Mouse (Mus musculus): ENCODE measurements around the gene Slit3. TPM values are rescaled to one million over a fixed set of nuclear protein-coding genes. Genes with fewer than 3 reads are reported as not detected.

The Slit3 gene
- polyA plus RNA-seq, 1 experiment from 2014 or later = 2.3 TPM

- DNase-seq (ENCODE audit: low spot score) = peak; percentile 81
- H3K4me2 ChIP-seq (ENCODE audit: low read length) = no peak overlapping the region
- H3K27me3 ChIP-seq (replicated peaks; ENCODE audit: control insufficient read depth, insufficient read depth, low read length) = peaks cover 39% of the 10 kb centered on the region
- H3K36me3 ChIP-seq (ENCODE audit: control insufficient read depth, insufficient read depth, low read length) = no peaks in the 10 kb centered on the region
- peak; percentile 29; the same call in 1 of the 2 replicates for ATAC-seq
- H3K4me1 ChIP-seq (ENCODE audit: control insufficient read depth, insufficient read depth, low read length) = 0 out of 2 replicates have a peak, but pooled peaks cover 8% of the 10 kb centered on the region
- H3K9me3 ChIP-seq (replicated peaks; ENCODE audit: control insufficient read depth, low read length) = no peaks in the 10 kb centered on the region
- H3K4me3 ChIP-seq (ENCODE audit: low read depth, low read length) = no peak overlapping the region
- H3K9ac ChIP-seq (ENCODE audit: low read length) = no peak overlapping the region
- no peak overlapping the region for H3K27ac ChIP-seq (ENCODE audit: low read depth, low read length)
- 10% methylated on average over 6 of the region's 6 CpGs for WGBS
These were observed 1.7 kb upstream of the Slit3 start for GRCm38 (mm10) chr11:35119360-35119759.

GRCm38 (mm10) chr11:35120076-35120475 lies 948 bp upstream of the Slit3 start:
- no peak overlapping the region for H3K9ac ChIP-seq (ENCODE audit: low read length)
- H3K4me1 ChIP-seq (ENCODE audit: control insufficient read depth, insufficient read depth, low read length) = 0 out of 2 replicates have a peak, but pooled peaks cover 8% of the 10 kb centered on the region
- no peak overlapping the region for H3K27ac ChIP-seq (ENCODE audit: low read depth, low read length)
- no peaks in the 10 kb centered on the region for H3K9me3 ChIP-seq (replicated peaks; ENCODE audit: control insufficient read depth, low read length)
- H3K4me2 ChIP-seq (ENCODE audit: low read length) = no peak overlapping the region
- H3K27me3 ChIP-seq (replicated peaks; ENCODE audit: control insufficient read depth, insufficient read depth, low read length) = peaks cover 39% of the 10 kb centered on the region
- H3K4me3 ChIP-seq (ENCODE audit: low read depth, low read length) = no peak overlapping the region
- no peaks in the 10 kb centered on the region for H3K36me3 ChIP-seq (ENCODE audit: control insufficient read depth, insufficient read depth, low read length)
- WGBS = 38% methylated on average over 5 of the region's 5 CpGs
- DNase-seq (ENCODE audit: low spot score) (no peak), ATAC-seq (no peak)

- ATAC-seq (peak; percentile 38; the same call in 1 of the 2 replicates), DNase-seq (ENCODE audit: low spot score) (peak; percentile 19)
- Histone ChIP-seq H3K27ac (ENCODE audit: low read depth, low read length) (no peak overlapping the region), H3K27me3 (replicated peaks; ENCODE audit: control insufficient read depth, insufficient read depth, low read length) (peaks cover 39% of the 10 kb centered on the region), H3K4me1 (ENCODE audit: control insufficient read depth, insufficient read depth, low read length) (0 out of 2 replicates have a peak, but pooled peaks cover 8% of the 10 kb centered on the region), H3K9me3 (replicated peaks; ENCODE audit: control insufficient read depth, low read length) (no peaks in the 10 kb centered on the region), H3K4me3 (ENCODE audit: low read depth, low read length) (peak overlapping the region; percentile 59), H3K4me2 (ENCODE audit: low read length) (peak overlapping the region; percentile 96), H3K9ac (ENCODE audit: low read length) (peak overlapping the region; percentile 64), H3K36me3 (ENCODE audit: control insufficient read depth, insufficient read depth, low read length) (no peaks in the 10 kb centered on the region)
- under 1% methylated on average over 26 of the region's 27 CpGs for WGBS
These were observed 561 bp downstream of the Slit3 start for GRCm38 (mm10) chr11:35121611-35121959.

GRCm38 (mm10) chr11:35122091-35122811 lies 1.2 kb downstream of the Slit3 start:
- peak overlapping the region; percentile 59 for H3K4me3 ChIP-seq (ENCODE audit: low read depth, low read length)
- DNase-seq (ENCODE audit: low spot score) = no peak
- no peaks in the 10 kb centered on the region for H3K9me3 ChIP-seq (replicated peaks; ENCODE audit: control insufficient read depth, low read length)
- no peak overlapping the region for H3K9ac ChIP-seq (ENCODE audit: low read length)
- peak overlapping the region; percentile 96 for H3K4me2 ChIP-seq (ENCODE audit: low read length)
- no peak for ATAC-seq
- 2% methylated on average over 23 of the region's 23 CpGs for WGBS
- H3K27ac ChIP-seq (ENCODE audit: low read depth, low read length) = no peak overlapping the region
- no peaks in the 10 kb centered on the region for H3K36me3 ChIP-seq (ENCODE audit: control insufficient read depth, insufficient read depth, low read length)
- H3K4me1 ChIP-seq (ENCODE audit: control insufficient read depth, insufficient read depth, low read length) = 0 out of 2 replicates have a peak, but pooled peaks cover 8% of the 10 kb centered on the region
- H3K27me3 ChIP-seq (replicated peaks; ENCODE audit: control insufficient read depth, insufficient read depth, low read length) = peaks cover 39% of the 10 kb centered on the region

- no peak overlapping the region for H3K4me3 ChIP-seq (ENCODE audit: low read depth, low read length)
- WGBS = 78% methylated on average over 17 of the region's 17 CpGs
- H3K9ac ChIP-seq (ENCODE audit: low read length) = no peak overlapping the region
- no peak for DNase-seq (ENCODE audit: low spot score)
- H3K4me1 ChIP-seq (ENCODE audit: control insufficient read depth, insufficient read depth, low read length) = 0 out of 2 replicates have a peak, but pooled peaks cover 8% of the 10 kb centered on the region
- H3K27ac ChIP-seq (ENCODE audit: low read depth, low read length) = no peak overlapping the region
- H3K36me3 ChIP-seq (ENCODE audit: control insufficient read depth, insufficient read depth, low read length) = no peaks in the 10 kb centered on the region
- H3K27me3 ChIP-seq (replicated peaks; ENCODE audit: control insufficient read depth, insufficient read depth, low read length) = peaks cover 39% of the 10 kb centered on the region
- no peaks in the 10 kb centered on the region for H3K9me3 ChIP-seq (replicated peaks; ENCODE audit: control insufficient read depth, low read length)
- no peak for ATAC-seq
- H3K4me2 ChIP-seq (ENCODE audit: low read length) = no peak overlapping the region
These were observed 3.6 kb downstream of the Slit3 start for GRCm38 (mm10) chr11:35124489-35125107.

- ATAC-seq (no peak), DNase-seq (ENCODE audit: low spot score) (no peak)
- Histone ChIP-seq H3K27ac (ENCODE audit: low read depth, low read length) (no peak overlapping the region), H3K4me3 (ENCODE audit: low read depth, low read length) (no peak overlapping the region), H3K4me1 (ENCODE audit: control insufficient read depth, insufficient read depth, low read length) (0 out of 2 replicates have a peak, but pooled peaks cover 8% of the 10 kb centered on the region), H3K9ac (ENCODE audit: low read length) (no peak overlapping the region), H3K4me2 (ENCODE audit: low read length) (no peak overlapping the region), H3K27me3 (replicated peaks; ENCODE audit: control insufficient read depth, insufficient read depth, low read length) (peaks cover 38% of the 10 kb centered on the region), H3K9me3 (replicated peaks; ENCODE audit: control insufficient read depth, low read length) (no peaks in the 10 kb centered on the region), H3K36me3 (ENCODE audit: control insufficient read depth, insufficient read depth, low read length) (no peaks in the 10 kb centered on the region)
- WGBS = 87% methylated on average over 10 of the region's 10 CpGs
These were observed 4.1 kb downstream of the Slit3 start for GRCm38 (mm10) chr11:35125108-35125490.

GRCm38 (mm10) chr11:35131740-35132139 lies 10.7 kb downstream of the Slit3 start:
- no peak for DNase-seq (ENCODE audit: low spot score)
- Histone ChIP-seq H3K4me3 (ENCODE audit: low read depth, low read length) (no peak overlapping the region), H3K27me3 (replicated peaks; ENCODE audit: control insufficient read depth, insufficient read depth, low read length) (no peaks in the 10 kb centered on the region), H3K9me3 (replicated peaks; ENCODE audit: control insufficient read depth, low read length) (no peaks in the 10 kb centered on the region), H3K27ac (ENCODE audit: low read depth, low read length) (no peak overlapping the region), H3K4me1 (ENCODE audit: control insufficient read depth, insufficient read depth, low read length) (no peaks in the 10 kb centered on the region), H3K36me3 (ENCODE audit: control insufficient read depth, insufficient read depth, low read length) (no peaks in the 10 kb centered on the region), H3K4me2 (ENCODE audit: low read length) (no peak overlapping the region), H3K9ac (ENCODE audit: low read length) (no peak overlapping the region)
- WGBS = 83% methylated on average over 5 of the region's 5 CpGs
- no peak for ATAC-seq

- DNase-seq (ENCODE audit: low spot score) (no peak), ATAC-seq (no peak)
- no peak overlapping the region for H3K4me2 ChIP-seq (ENCODE audit: low read length)
- H3K9me3 ChIP-seq (replicated peaks; ENCODE audit: control insufficient read depth, low read length) = no peaks in the 10 kb centered on the region
- no peaks in the 10 kb centered on the region for H3K36me3 ChIP-seq (ENCODE audit: control insufficient read depth, insufficient read depth, low read length)
- no peak overlapping the region for H3K4me3 ChIP-seq (ENCODE audit: low read depth, low read length)
- H3K4me1 ChIP-seq (ENCODE audit: control insufficient read depth, insufficient read depth, low read length) = no peaks in the 10 kb centered on the region
- WGBS = 90% methylated on average over 9 of the region's 9 CpGs
- no peak overlapping the region for H3K9ac ChIP-seq (ENCODE audit: low read length)
- no peak overlapping the region for H3K27ac ChIP-seq (ENCODE audit: low read depth, low read length)
- no peaks in the 10 kb centered on the region for H3K27me3 ChIP-seq (replicated peaks; ENCODE audit: control insufficient read depth, insufficient read depth, low read length)
These were observed 15.6 kb downstream of the Slit3 start for GRCm38 (mm10) chr11:35136625-35137024.

GRCm38 (mm10) chr11:35140092-35140491 lies 19.1 kb downstream of the Slit3 start:
- H3K4me2 ChIP-seq (ENCODE audit: low read length) = no peak overlapping the region
- ATAC-seq = no peak
- no peaks in the 10 kb centered on the region for H3K36me3 ChIP-seq (ENCODE audit: control insufficient read depth, insufficient read depth, low read length)
- no peak overlapping the region for H3K4me3 ChIP-seq (ENCODE audit: low read depth, low read length)
- H3K27me3 ChIP-seq (replicated peaks; ENCODE audit: control insufficient read depth, insufficient read depth, low read length) = no peaks in the 10 kb centered on the region
- no peak overlapping the region for H3K9ac ChIP-seq (ENCODE audit: low read length)
- DNase-seq (ENCODE audit: low spot score) = no peak
- H3K27ac ChIP-seq (ENCODE audit: low read depth, low read length) = no peak overlapping the region
- no peaks in the 10 kb centered on the region for H3K9me3 ChIP-seq (replicated peaks; ENCODE audit: control insufficient read depth, low read length)
- H3K4me1 ChIP-seq (ENCODE audit: control insufficient read depth, insufficient read depth, low read length) = 0 out of 2 replicates have a peak, but pooled peaks cover 2% of the 10 kb centered on the region
- 93% methylated on average over 6 of the region's 6 CpGs for WGBS
